Mouse (Mus musculus) adrenal gland, postnatal 10 days (tissue): ENCODE results near the gene Olfr524. TPM values are rescaled to one million over a fixed set of nuclear protein-coding genes. Genes with fewer than 3 reads are reported as not detected.

Experiments
- DNase-seq: peaks from one replicate; pipeline ENCODE4 v3.0.0; 2021; ENCODE audit warnings: mixed read lengths
- long read RNA-seq, 2 experiments: library from polyadenylated mRNA; stranded (forward); transcript quantifications; one replicate each; pipeline ENCODE4 v2.0.0; 2021
- total RNA-seq, 2 experiments: library from RNA; stranded (reverse); gene quantifications; 2 replicates each; pipeline ENCODE4 v1.2.3; 2021

The Olfr524 gene
- not detected for total RNA-seq
- long read RNA-seq, experiment 1: 0 reads
- long read RNA-seq, experiment 2: 0 reads

DNA sequence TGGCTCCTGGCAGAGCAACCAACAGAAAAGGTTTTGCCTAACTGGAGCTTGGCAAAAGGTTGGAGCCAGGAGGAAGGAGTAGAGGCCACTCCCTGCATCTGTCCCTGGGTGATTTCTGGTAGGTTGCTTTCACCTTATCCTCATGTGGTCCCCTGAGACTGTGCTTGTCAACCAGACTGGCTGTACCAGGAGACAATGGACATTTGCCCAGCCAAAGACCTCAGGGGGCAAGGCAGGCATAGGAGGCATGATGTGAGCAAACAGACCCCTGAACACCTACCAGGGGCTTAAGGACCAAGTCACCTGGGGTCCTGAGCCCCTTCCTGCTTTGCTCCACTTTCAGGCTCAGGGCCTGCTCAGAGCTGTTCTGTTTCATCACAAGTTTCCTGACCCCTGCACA, at the start of gene Olfr524:
TSS of gene Olfr524 (minus strand) at position 101 of the 400 bp plus-strand sequence.
- no peak for DNase-seq

DNA sequence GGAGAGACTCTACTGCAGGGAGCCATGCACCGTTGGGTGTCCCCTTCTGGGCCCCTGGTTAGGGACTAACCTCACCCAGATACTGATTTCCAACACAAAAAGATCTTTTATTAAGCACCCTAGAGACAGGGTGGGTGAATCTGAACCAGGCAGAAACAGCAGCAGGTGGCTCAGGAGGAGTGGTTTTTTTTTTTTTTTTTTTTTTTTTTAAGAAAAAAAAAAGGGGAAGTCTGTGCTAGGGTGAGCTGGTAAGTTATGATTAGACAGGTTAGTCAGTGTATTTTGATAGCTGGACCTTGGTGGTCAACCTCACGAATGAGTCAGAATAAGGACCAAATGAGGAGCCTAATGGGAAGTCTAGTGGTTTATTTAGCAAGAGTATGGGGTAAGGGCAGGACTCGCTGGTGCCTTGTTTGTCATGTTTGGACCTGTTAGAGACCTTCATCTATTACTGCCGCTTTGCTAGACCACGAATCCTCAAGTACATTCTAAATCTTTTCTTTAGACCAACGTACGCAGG, 48.1 kb upstream of the Olfr524 start:
- DNase-seq: no peak

DNA sequence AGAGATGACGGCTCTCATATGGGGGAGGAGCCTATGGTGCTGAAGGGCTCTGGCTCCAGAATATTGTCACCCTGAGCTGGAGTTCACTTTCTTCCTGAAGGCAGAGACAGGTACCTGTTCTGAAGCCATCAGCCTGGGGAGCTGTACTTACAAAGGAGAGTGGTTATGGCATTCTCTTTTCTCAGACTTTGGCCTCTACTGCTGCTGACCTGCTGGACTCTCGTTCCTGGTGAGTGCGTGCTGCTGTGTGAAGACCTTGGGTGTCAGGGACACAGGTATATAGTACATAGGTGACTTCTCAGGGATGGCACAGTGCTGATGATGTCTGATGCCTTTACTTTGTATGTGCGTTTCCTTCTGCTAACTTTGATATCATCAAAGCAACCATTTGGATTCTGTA, 41.5 kb upstream of the Olfr524 start, which contains the start of gene 5830411N06Rik:
TSS of gene 5830411N06Rik (plus strand) at position 69 of the 400 bp plus-strand sequence.
- DNase-seq: no peak

DNA sequence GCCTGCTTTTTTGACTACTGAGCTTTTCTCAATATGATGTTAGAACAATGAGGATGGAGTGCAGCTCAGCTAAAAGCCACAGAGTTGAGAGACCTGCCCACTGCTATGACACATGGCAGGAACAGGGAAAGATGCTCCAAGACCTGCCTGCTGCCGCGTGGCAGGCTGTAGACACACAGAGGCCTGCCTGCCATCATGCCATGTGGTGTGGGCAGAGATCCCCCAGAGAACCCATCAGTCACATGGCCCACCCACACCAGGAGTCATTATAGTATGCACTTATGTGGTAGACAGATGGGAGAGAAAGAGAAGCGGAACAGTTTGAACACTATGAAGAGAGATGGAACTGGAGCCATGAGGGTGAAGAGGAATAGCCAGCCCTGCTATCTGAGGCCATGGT, 27.9 kb upstream of the Olfr524 start:
- no peak for DNase-seq

DNA sequence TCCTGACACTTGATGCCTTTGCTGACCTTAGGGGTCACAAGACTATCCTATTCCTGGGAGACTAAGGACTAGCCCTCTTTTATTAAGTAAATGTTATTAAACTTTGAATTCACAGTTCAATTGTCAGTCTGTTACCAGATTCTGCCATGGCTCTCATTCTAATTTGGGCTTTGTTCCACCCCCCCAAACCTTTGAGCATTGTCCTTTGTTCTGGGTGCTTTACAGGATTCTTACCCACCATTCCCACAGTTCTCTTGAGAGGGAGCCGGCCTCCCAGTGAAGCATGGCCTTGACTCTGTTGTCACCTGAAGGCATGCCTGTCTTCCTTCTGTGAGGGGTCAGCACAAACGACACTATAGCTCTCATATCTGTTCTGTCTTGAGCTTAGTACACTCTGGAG, 25.3 kb upstream of the Olfr524 start:
- DNase-seq: no peak

DNA sequence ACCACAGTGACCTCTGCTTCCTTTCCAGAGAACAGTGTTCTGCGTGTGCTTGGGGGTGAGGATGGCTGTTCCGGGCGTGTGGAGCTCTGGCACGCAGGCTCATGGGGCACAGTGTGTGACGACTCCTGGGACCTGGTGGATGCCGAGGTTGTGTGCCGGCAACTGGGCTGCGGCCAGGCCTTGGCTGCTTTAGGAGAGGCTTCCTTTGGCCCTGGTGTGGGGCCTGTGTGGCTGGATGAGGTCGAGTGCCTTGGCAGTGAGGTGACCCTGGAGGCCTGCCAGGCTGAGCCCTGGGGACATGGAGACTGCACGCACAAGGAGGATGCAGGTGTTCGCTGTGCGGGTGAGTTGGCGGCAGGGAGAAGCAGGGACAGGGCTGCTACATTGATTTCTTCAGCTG, 22.7 kb upstream of the Olfr524 start:
- DNase-seq: peak; percentile 68

DNA sequence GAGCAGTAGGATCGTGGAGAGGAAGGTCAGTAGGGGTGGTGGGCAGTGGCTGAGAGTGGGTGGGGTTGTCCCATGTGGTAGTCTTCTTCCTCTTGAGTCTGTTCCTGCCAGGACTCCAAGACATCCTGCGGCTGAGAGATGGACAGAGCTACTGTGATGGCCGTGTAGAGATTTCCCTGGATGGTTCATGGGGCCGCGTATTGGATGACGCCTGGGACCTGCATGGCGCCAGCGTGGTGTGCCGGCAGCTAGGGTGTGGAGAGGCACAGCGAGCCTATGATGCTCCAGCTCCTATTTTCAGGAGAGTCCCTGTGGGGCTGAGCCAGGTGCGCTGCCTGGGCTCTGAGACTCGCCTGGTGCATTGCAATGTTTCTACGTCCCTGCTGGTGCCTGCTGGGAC, 18.4 kb upstream of the Olfr524 start:
- DNase-seq: no peak

DNA sequence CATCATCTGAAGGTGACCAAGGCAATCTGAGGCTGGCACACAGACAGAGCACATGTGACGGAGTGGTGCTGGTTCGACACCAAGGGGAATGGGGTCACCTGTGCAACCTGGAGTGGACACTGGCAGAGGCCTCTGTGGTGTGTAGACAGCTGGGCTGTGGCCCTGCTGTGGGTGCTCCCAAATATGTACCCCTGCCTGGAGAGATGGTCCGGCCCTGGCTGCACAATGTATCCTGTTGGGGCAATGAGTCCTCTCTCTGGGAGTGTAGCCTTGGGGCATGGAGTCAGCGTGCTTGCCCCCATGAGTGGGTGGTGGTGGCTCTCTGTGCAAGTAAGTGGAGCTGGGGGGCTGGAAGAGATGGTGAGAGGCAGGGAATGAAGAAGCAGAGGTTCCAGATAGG, 14.6 kb upstream of the Olfr524 start:
- no peak for DNase-seq

DNA sequence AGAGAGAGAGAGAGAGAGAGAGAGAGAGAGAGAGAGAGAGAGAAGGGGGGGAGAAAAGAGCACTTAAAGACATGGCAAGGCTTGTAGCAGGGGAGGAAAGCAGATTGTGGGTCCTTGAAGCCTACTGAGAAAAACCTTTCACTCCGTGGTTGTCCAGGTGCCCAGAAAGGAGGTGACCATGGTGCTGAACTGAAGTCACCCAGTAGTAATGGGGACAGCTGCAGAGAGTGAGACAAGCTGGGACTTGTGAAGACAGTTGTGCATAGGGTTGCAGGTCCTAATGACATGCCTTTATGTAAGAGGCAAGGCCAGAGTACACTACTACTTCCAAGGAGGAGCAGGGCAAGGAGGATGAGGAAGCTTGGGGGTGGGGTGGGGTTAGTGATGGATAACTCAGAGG, 13.5 kb upstream of the Olfr524 start:
- peak; percentile 30 for DNase-seq

DNA sequence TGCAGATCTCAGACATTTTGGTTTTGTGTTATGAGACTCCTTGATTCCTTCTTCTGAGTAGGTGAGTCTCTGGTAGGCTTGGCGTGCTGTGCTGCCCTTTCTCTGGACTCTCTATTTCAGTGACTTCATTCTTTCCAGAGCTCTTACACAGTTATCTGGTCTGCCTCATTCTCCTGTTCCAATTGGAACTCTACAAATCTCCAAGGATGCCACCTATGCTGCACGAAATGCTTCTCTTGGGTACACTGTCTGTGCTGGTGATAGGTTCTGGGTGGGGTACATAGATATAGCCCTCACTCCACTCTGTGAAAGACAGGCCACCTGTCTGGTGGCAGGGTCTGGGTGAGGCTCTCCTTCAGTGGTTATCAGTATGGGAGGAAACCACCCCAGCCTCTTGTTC, 12.2 kb upstream of the Olfr524 start, which contains the start of gene Cd163l1:
TSS of gene Cd163l1 (plus strand) at position 301 of the 400 bp plus-strand sequence.
- DNase-seq: no peak

DNA sequence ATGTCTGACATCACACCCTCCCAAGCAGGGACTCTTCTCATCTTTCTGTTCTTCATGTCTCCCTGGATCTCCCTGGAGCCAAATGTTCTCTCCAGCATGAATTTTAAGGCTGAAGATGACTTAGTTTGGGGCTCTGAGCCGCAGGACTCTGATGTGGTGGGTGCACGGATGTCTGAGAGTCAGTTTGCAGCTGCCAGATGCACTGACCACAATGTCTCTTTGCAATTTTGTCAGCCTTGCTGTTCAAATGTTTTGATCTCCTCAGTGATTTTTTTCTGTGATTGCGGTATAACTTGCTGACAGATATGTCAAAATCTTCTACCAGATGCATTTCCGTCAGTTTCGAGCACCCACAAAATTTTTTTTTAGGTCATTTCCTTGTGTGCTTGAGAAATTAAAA, 8.1 kb upstream of the Olfr524 start:
- no peak for DNase-seq

DNA sequence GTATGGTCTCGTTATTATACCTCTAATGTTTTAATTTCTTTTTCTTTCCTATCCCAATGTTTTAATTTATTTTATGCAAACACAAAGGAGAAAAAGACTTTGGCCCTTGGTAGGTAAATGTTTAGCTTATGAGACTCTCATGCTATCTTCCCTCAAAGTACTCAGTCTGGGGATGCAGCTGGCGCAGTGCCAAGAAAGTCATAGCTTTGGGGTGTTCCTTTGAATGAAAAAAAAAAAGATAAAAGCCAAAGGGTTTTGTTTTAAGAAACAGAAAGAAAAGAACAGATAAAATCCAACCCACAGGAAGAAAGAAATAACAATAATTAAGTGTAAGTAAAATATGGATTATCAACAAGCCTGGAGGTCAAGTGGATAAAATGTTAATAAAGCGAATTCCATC, 2.9 kb upstream of the Olfr524 start:
- DNase-seq: no peak

DNA sequence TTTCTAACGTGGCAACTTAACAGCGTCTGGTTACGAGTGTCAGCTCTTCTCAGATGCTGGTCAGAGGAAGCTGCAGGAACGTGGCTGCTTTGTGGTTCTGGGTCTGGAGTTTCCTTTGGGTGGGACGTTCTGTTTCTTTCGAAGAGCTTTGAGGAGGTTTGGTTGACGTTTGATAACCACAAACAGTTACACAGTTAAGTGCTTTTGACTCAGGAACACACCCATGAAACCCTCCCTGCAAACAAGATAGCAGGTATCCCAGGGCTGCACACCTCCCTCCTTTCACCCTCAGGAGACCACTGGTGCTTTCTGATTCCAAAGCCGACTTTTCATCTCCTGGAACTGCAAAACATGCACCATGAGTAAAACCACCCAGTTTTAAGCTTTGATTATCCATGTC, 2.4 kb upstream of the Olfr524 start:
- no peak for DNase-seq

DNA sequence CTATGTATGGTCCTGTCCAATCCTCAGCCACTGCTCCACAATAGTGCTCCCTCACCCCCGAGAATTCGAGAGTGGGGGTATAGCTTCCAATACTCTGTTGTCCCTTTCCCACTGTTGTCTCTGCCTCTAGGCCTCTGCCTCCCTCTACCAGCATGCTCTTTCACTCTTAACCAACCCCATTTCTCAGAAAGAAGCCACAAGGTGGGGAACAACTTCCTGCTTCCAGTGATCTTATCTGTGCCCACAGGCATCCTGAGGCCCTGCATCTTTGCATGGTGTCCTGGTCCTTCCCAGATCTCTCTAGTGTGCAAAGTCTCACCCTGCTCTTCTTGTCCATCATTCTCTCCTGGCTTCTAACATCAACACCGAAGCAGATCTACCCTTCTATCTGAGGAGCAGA, 1.1 kb upstream of the Olfr524 start:
- no peak for DNase-seq

DNA sequence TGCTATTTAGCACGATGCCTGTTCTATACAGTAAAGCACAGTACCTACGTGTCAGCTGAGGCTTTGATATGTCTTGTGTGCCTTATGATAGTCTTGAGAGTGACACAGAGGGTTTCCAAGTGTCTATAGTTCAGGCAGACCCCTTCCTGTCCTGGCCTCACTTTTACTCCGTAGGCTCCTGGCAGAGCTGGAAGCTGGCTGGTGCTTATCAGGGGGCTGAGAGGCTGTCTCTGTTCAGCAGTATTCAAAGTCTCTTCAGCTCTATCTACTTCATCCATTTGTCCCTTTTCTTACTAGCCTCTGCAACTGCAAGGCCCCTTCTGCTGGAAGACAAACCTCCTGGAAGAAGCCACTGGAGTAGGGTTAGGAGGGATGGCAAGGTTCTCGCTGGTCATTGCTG, 4.7 kb downstream of the Olfr524 start:
- no peak for DNase-seq

DNA sequence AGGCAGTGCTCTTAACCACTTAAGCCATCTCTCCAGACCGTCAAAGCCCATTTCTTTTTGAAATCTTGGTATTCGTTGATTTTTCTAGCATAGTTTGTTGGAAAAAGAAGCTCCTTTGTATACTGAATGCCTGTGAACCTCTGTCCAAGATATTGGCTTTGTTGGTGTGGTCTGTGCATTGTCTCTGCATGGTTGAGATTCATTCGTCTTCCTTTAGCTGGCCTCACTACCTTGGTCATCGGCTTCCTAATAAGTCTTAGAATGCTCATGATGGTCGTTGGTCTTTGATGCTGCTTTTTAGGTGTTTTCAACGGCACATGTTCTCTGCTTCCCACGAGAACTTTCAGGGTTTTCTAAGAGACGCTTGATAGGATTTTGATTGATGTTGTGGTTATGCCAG, 9.8 kb downstream of the Olfr524 start:
- DNase-seq: no peak

DNA sequence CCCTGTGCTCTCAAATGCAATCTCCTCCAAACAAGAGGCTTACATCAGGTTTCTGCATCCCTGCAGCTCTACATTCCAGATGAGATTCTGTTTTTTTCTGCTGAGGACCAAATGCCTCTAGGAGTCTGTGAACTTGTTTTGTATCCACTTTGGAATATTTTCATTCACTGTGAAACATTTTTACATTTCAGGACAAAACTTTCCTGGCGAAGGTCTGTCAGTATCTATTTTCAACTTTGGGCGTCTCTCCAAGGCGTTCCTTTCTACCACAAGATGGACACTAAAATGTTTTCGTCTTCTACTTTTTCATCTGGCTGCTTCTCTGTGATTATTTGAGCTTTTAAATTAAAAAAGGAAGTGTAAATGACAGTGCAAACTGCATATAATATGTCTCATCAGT, 11.7 kb downstream of the Olfr524 start:
- no peak for DNase-seq

DNA sequence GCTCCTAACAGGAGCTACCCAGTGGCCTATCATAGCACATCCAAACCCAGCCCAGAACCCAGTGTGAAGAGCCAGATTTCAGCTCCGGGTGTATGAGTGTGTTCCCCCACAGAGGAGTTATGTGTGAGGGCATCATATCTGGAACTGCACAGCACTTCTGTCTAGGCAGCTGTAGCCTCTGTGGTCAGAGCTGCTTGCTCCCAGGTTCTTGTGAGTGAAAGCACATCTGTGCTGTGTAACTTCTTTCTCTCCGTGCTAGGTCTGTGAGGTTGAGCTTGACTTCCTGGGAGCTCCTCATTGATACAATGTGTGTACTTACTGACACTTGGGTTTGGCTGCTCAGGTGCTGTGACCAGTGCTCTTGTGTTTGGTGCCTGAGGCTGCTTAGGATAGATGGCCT, 12.9 kb downstream of the Olfr524 start:
- DNase-seq: no peak

DNA sequence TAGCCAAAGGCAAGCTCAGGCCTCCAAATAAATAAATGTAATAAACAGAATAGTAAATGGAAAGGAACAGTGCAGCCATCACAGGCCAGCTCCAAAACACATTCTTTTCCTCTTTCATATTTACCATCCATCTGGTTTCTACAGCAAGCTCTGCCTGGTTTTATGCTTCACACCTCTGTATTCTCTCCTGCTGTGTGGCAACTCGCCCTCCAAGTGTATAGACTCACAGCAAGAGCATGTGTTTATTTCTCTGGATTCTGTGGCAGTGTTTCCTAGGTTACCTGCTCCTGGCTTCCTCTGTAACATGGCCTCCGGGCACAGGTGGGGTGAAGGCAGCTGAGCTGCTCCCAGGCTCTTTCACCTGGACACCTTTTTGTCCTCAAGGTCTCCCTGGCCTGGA, 13.3 kb downstream of the Olfr524 start:
- no peak for DNase-seq

DNA sequence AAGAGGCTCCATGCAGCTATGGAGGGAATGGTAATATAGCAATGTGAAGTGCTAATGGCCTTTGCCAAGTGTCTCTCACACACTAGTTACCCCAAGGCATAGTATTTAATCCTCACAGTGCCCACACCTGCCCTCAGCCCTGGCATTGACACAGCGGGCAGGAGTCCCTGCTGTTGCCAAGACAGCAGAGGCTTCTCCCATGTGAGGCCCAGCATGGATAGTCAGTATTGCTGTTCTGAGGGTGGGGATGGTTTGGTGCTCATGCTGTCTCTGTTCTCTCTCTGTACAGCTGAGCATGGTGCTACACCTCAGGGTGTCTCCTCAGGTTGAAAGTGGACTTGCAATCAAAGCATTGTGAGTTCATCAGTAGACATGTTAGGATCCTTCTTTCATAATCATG, 15.3 kb downstream of the Olfr524 start:
- DNase-seq: no peak

DNA sequence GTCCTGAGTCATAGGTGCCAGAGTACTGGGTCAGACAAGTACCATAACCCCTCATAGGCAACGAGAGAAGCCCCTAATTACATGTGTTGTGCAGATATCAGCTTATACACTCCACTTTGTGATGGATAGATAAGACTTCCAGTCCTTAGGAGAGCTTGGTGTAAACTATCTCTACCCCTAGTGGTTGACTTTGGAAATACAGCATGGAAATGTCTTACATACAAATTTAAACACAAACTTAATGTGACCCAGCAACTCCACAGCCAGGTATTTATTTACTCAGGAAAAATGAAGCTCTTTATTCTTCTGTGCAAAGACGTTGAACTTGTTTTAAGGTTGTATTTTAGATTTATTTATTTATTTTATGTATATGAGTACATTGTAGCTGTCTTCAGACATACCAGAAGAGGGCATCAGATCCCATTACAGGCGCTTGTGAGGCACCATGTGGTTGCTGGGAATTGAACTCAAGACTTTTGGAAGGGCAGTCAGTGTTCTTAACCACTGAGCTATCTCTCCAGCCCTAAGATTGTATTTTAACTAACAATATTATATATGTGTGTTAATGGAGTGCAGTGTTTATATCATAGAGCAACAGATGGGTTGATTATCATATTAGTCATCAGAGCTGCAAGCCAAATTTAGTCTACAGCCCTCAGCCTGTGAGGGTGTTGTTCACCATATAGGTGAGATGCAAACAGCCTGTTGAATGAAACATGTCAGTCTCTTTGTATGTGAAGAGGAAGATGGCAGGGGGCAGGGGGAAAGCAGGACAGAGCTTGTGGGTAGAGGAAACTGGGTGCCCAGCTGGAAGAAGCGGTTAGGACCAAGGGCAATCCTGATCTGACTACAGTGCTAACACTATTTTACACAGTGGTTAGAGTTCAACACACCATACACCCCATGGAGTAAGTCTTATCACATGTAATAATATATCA, 17.1 kb downstream of the Olfr524 start:
- DNase-seq: no peak

DNA sequence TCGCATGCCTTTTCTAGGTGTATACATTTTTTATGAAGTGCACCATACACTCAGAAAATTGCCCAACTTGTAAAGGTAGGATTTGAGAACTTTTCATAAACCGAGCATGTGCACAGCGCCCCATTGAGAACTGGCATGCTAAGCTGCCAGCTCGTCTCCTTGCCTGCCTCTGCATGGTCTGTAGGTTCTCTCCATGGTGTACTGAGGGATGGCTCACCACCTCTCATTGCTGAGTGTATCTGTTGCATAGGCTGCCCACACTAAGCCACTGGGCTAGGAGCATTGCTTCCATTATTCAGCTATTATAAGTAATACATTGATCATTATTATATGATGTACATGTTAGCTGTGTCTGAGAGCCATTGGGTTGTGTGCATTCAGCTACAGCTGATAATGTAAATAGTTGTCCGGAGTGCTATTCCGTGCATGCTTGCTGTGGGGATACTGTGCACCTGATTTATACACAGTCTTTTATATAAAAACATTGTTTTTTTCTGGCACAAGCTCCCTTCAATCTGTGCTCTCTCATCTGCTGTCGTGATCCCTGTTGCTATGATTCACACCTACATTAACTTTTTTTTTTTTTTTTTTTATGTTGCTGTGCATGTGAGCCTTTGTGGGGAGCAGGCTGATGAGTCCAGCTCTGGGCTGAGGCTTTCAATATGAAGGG, 17.9 kb downstream of the Olfr524 start:
- no peak for DNase-seq
